Mouse (Mus musculus) G1E (cell line): ENCODE results near the gene Rpl10a.

ENCODE experiments used
- CTCF ChIP-seq: IDR thresholded peaks from 2 replicates; pipeline ENCODE4 v1.5.1; 2012; ENCODE audit warnings: low read depth, low read length, inconsistent platforms, mixed read lengths
- GATA1 ChIP-seq: IDR thresholded peaks from 2 replicates; pipeline ENCODE4 v1.6.1; 2012; ENCODE audit warnings: borderline replicate concordance, low read length, inconsistent platforms, mixed read lengths
- GATA2 ChIP-seq: IDR thresholded peaks from 2 replicates; pipeline ENCODE4 v1.6.1; 2012; ENCODE audit warnings: low read depth, low read length, inconsistent platforms, borderline replicate concordance
- POLR2AphosphoS5 ChIP-seq: IDR thresholded peaks from 2 replicates; pipeline ENCODE4 v1.6.1; 2012; ENCODE audit warnings: low read depth, low read length, inconsistent platforms; ENCODE audit not compliant: insufficient replicate concordance
- TAL1 ChIP-seq: conservative IDR thresholded peaks from 2 replicates; pipeline ENCODE4 v1.6.1; 2012; ENCODE audit warnings: low read depth, low read length, inconsistent platforms, mixed read lengths

DNA sequence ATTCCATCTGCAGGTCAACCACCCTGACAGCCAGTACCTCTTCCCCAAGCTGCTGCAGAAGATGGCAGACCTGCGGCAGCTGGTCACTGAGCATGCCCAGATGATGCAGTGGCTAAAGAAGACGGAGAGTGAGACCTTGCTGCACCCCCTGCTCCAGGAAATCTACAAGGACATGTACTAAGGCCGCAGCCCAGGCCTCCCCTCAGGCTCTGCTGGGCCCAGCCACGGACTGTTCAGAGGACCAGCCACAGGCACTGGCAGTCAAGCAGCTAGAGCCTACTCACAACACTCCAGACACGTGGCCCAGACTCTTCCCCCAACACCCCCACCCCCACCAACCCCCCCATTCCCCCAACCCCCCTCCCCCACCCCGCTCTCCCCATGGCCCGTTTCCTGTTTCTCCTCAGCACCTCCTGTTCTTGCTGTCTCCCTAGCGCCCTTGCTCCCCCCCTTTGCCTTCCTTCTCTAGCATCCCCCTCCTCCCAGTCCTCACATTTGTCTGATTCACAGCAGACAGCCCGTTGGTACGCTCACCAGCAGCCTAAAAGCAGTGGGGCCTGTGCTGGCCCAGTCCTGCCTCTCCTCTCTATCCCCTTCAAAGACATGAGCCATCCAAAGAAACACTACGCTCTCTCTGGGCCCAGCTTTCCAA is 28.5 kb upstream of the Rpl10a start:
- TF ChIP-seq CTCF (no peak), GATA1 (no peak), TAL1 (no peak), POLR2AphosphoS5 (no peak), GATA2 (no peak)
